Mouse (Mus musculus): ENCODE measurements around the gene Patj. TPM values are rescaled to one million over a fixed set of nuclear protein-coding genes. Genes with fewer than 3 reads are reported as not detected.
"Not testable (repeated sequence)": the region's sequence is repeated elsewhere in the genome, so short reads cannot be mapped to it uniquely, and the experiment has no call there.

Patj gene
- polyA plus RNA-seq, 1 experiment, result 9.0 TPM

DNA sequence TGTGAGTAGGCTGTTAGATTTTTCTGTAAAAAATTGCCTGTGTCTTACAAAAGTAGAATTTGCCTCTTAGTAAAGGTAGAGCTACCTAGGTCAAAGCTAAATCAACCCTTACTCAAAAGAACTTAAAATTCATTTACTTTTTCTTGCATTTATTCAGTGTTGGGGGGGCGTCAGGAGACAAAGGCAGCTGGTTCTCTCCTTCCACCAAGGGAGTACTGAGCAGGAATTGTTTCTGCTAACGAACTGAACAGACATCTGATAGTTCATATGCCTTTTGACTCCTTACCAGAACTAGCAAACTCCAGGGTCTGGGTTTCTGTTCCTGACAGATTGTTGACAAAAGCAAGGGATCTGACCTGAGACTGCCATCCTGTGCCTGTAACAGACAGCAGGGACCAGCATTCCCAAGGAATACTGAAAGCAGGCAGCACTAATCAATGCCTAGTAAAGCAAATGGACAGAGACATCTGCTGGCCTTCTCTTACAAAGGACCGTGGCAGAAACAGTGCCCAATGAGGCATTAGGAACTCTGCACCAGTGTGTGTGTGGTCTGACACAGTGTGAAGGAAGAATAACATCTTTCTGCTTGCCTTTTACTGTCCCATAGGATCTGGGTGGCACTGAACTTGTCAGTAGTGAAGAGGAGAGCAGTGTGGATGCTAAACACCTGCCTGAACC, 227.6 kb downstream of the Patj start:
- 0 out of 2 replicates have a peak, but pooled peaks have one; percentile 1 for TF ChIP-seq CTCF (IDR thresholded peaks at IDR 0.05; ENCODE audit: borderline replicate concordance, extremely low read depth, insufficient read depth, insufficient read length)
- no peak for TF ChIP-seq POLR2A (IDR thresholded peaks at IDR 0.05; ENCODE audit: borderline replicate concordance, extremely low read depth, insufficient read depth, insufficient read length, poor library complexity, severe bottlenecking)
- peak; percentile 78 for DNase-seq (ENCODE audit: low read depth)

GRCm38 (mm10) chr4:98628286-98628685, 232.7 kb downstream of the Patj start:
- no peak for DNase-seq (ENCODE audit: low read depth)

GRCm38 (mm10) chr4:98629217-98629616, 233.6 kb downstream of the Patj start:
- not testable (repeated sequence) for DNase-seq (ENCODE audit: low read depth)

More at GRCm38 (mm10) chr4:98628286-98628685, 232.7 kb downstream of the Patj start:
- no peak for TF ChIP-seq POLR2A (IDR thresholded peaks at IDR 0.05; ENCODE audit: borderline replicate concordance, extremely low read depth, insufficient read depth, insufficient read length, poor library complexity, severe bottlenecking)
- TF ChIP-seq CTCF (IDR thresholded peaks at IDR 0.05; ENCODE audit: borderline replicate concordance, extremely low read depth, insufficient read depth, insufficient read length), result no peak

- peak; percentile 48 for DNase-seq (ENCODE audit: low read depth)
- no peak for TF ChIP-seq CTCF (IDR thresholded peaks at IDR 0.05; ENCODE audit: borderline replicate concordance, extremely low read depth, insufficient read depth, insufficient read length)
- TF ChIP-seq POLR2A (IDR thresholded peaks at IDR 0.05; ENCODE audit: borderline replicate concordance, extremely low read depth, insufficient read depth, insufficient read length, poor library complexity, severe bottlenecking), result no peak
Measured at GRCm38 (mm10) chr4:98635140-98635837, 239.7 kb downstream of the Patj start.

DNA sequence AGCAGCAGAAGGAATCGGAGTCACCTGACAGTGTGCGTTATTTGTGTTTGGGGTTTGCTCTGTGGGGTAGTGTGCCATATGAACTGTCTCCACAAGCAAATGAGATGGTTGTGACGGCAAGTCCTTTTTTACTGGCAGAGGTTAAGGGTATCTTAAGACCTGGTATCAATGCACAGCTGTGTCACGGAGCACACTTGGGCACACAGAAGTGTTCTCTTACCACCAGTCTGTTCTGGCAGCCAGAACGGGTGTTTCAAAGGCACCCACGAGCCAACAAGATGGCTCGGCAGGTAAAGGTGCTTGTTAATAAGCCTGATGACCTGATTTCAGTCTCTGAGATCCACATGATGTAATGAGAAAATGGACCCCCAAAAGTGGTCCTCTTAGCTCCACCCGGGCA, 243.1 kb downstream of the Patj start:
- no peak for DNase-seq (ENCODE audit: low read depth)
- TF ChIP-seq POLR2A (IDR thresholded peaks at IDR 0.05; ENCODE audit: borderline replicate concordance, extremely low read depth, insufficient read depth, insufficient read length, poor library complexity, severe bottlenecking) (no peak), CTCF (IDR thresholded peaks at IDR 0.05; ENCODE audit: borderline replicate concordance, extremely low read depth, insufficient read depth, insufficient read length) (no peak)

- no peak for DNase-seq (ENCODE audit: low read depth)
- TF ChIP-seq POLR2A (IDR thresholded peaks at IDR 0.05; ENCODE audit: borderline replicate concordance, extremely low read depth, insufficient read depth, insufficient read length, poor library complexity, severe bottlenecking) (no peak), CTCF (IDR thresholded peaks at IDR 0.05; ENCODE audit: borderline replicate concordance, extremely low read depth, insufficient read depth, insufficient read length) (no peak)
Measured at GRCm38 (mm10) chr4:98653650-98654049, 258.1 kb downstream of the Patj start.

DNA sequence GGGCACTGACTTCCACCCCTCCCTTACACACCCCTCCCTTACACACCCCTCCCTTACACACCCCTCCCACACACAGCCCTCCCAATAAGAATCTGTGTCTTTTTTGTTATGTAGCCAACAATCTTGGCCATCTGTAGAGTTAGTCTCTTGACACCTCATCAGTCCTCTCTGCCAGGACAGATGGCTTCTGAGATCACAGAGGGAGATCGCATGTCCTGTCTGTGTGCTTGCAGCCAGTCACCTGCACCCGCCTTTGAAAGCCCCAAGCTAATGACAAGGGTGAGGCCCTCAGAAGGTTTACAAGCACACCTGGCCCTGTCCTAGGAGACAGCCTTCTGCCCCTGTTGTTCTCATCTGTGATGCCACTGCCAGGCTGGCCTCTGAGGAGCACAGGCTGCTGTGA, 258.8 kb downstream of the Patj start:
- TF ChIP-seq CTCF (IDR thresholded peaks at IDR 0.05; ENCODE audit: borderline replicate concordance, extremely low read depth, insufficient read depth, insufficient read length), result no peak
- no peak for TF ChIP-seq POLR2A (IDR thresholded peaks at IDR 0.05; ENCODE audit: borderline replicate concordance, extremely low read depth, insufficient read depth, insufficient read length, poor library complexity, severe bottlenecking)
- DNase-seq (ENCODE audit: low read depth), result peak; percentile 84

GRCm38 (mm10) chr4:98656759-98657158, 261.2 kb downstream of the Patj start:
- no peak for TF ChIP-seq POLR2A (IDR thresholded peaks at IDR 0.05; ENCODE audit: borderline replicate concordance, extremely low read depth, insufficient read depth, insufficient read length, poor library complexity, severe bottlenecking)
- no peak for TF ChIP-seq CTCF (IDR thresholded peaks at IDR 0.05; ENCODE audit: borderline replicate concordance, extremely low read depth, insufficient read depth, insufficient read length)
- DNase-seq (ENCODE audit: low read depth), result no peak

DNA sequence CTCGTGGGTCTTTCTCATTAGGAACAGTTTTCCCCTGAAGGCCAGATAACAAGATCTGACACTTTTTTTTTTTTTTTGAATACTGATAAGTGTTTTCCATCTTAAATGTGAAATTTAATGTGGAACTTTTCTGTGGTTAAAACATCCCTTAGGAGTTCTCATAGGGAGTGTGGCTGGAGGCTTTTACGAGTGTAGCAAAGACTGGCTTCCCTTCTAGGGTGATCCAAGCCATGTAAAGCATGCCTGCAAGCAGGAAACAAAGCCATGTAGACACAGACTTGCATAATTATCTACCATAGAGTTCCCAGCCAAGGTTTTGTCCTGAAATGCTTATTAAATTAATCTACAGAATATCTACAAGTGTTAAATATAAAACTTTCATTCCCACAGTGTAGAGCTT, 263.4 kb downstream of the Patj start:
- DNase-seq (ENCODE audit: low read depth), result no peak
- TF ChIP-seq CTCF (IDR thresholded peaks at IDR 0.05; ENCODE audit: borderline replicate concordance, extremely low read depth, insufficient read depth, insufficient read length), result no peak
- no peak for TF ChIP-seq POLR2A (IDR thresholded peaks at IDR 0.05; ENCODE audit: borderline replicate concordance, extremely low read depth, insufficient read depth, insufficient read length, poor library complexity, severe bottlenecking)

GRCm38 (mm10) chr4:98660534-98660933, 264.9 kb downstream of the Patj start:
- TF ChIP-seq POLR2A (IDR thresholded peaks at IDR 0.05; ENCODE audit: borderline replicate concordance, extremely low read depth, insufficient read depth, insufficient read length, poor library complexity, severe bottlenecking) (no peak), CTCF (IDR thresholded peaks at IDR 0.05; ENCODE audit: borderline replicate concordance, extremely low read depth, insufficient read depth, insufficient read length) (no peak)
- DNase-seq (ENCODE audit: low read depth), result peak; percentile 39

- TF ChIP-seq POLR2A (IDR thresholded peaks at IDR 0.05; ENCODE audit: borderline replicate concordance, extremely low read depth, insufficient read depth, insufficient read length, poor library complexity, severe bottlenecking), result no peak
- no peak for TF ChIP-seq CTCF (IDR thresholded peaks at IDR 0.05; ENCODE audit: borderline replicate concordance, extremely low read depth, insufficient read depth, insufficient read length)
- DNase-seq (ENCODE audit: low read depth), result no peak
Measured at GRCm38 (mm10) chr4:98665884-98666283, 270.3 kb downstream of the Patj start.

GRCm38 (mm10) chr4:98666451-98666850, 270.9 kb downstream of the Patj start:
- TF ChIP-seq CTCF (IDR thresholded peaks at IDR 0.05; ENCODE audit: borderline replicate concordance, extremely low read depth, insufficient read depth, insufficient read length) (no peak), POLR2A (IDR thresholded peaks at IDR 0.05; ENCODE audit: borderline replicate concordance, extremely low read depth, insufficient read depth, insufficient read length, poor library complexity, severe bottlenecking) (no peak)
- no peak for DNase-seq (ENCODE audit: low read depth)

Measured in brain, embryonic 14.5 days (tissue).